Mouse (Mus musculus) liver, postnatal 0 days (tissue): ENCODE measurements around the gene Ccer2. TPM values are rescaled to one million over a fixed set of nuclear protein-coding genes. Genes with fewer than 3 reads are reported as not detected.

Experiments
- ATAC-seq: fragments of 200-750 bp; cut with Nextera tagmentation; 2 replicates; pipeline ENCODE4 v1.8.0; 2017; ENCODE audit warnings: mild to moderate bottlenecking, moderate library complexity
- DNase-seq: peaks from one replicate; pipeline ENCODE4 v3.0.0-alpha.2; 2016
- H3K27ac ChIP-seq: fragments of 300-500 bp; sonication (generic); 2 replicates; pipeline ENCODE4 v1.5.1; 2014; ENCODE audit warnings: antibody characterized with exemption, moderate library complexity, mild to moderate bottlenecking, low read depth
- H3K27me3 ChIP-seq: fragments of 300-500 bp; sonication (generic); 2 replicates; pipeline ENCODE4 v1.6.1; 2014; ENCODE audit warnings: low read length, control low read depth, mixed read lengths; ENCODE audit not compliant: insufficient read depth
- H3K36me3 ChIP-seq: fragments of 300-500 bp; sonication (generic); replicated peaks from 2 replicates; pipeline ENCODE4 v1.6.1; 2014; ENCODE audit warnings: mild to moderate bottlenecking, control low read depth, low read length, moderate library complexity, mixed read lengths; ENCODE audit not compliant: insufficient read depth
- H3K4me1 ChIP-seq: fragments of 300-500 bp; sonication (generic); 2 replicates; pipeline ENCODE4 v1.6.1; 2014; ENCODE audit warnings: antibody characterized with exemption, mild to moderate bottlenecking, control low read depth; ENCODE audit not compliant: insufficient read depth
- H3K4me2 ChIP-seq: fragments of 300-500 bp; sonication (generic); 2 replicates; pipeline ENCODE4 v1.6.1; 2014; ENCODE audit warnings: low read depth, mild to moderate bottlenecking, low read length, moderate library complexity, mixed read lengths
- H3K4me3 ChIP-seq: fragments of 300-500 bp; sonication (generic); 2 replicates; pipeline ENCODE4 v1.5.1; 2014; ENCODE audit warnings: low read depth, low read length
- H3K9ac ChIP-seq: fragments of 300-500 bp; sonication (generic); replicated peaks from 2 replicates; pipeline ENCODE4 v1.6.1; 2014; ENCODE audit warnings: mild to moderate bottlenecking, moderate library complexity
- H3K9me3 ChIP-seq: fragments of 300-500 bp; sonication (generic); 2 replicates; pipeline ENCODE4 v1.6.1; 2016; ENCODE audit warnings: mild to moderate bottlenecking, control low read depth, low read length, mixed read lengths
- CTCF ChIP-seq: sonication (generic); IDR thresholded peaks from 2 replicates; pipeline ENCODE4 v1.5.1; 2016; ENCODE audit warnings: antibody characterized with exemption, low read depth
- EP300 ChIP-seq: IDR thresholded peaks from 2 replicates; pipeline ENCODE4 v1.6.1; 2016; ENCODE audit warnings: antibody characterized with exemption, low read depth, mild to moderate bottlenecking
- WGBS: fragments of 180-500 bp; shearing (Covaris S2); extraction: QIAGEN DNeasy Blood & Tissue Kit; methylation state at CpG from one replicate; pipeline ENCODE4 v1.1.7; 2014; ENCODE audit not compliant: insufficient replicate concordance; 5-methylcytosine and 5-hydroxymethylcytosine counted together
- polyA plus RNA-seq: library from polyadenylated mRNA; unstranded; fragments of >200 nt; fragmentation: Nextera tagmentation; extraction: Ambion mirVana; gene quantifications from 2 replicates; pipeline ENCODE4 v1.2.1, GENCODE M21; 2015

Gene Ccer2
- polyA plus RNA-seq, 1 experiment from 2014 or later, result not detected

GRCm38 (mm10) chr7:28791706-28792105 lies 35.7 kb downstream of the Ccer2 start:
- Histone ChIP-seq H3K36me3 (peaks cover 6% of the 10 kb centered on the region; the same call in 1 of the 2 replicates), H3K9me3 (no peaks in the 10 kb centered on the region), H3K27me3 (no peaks in the 10 kb centered on the region), H3K27ac (no peak overlapping the region), H3K4me2 (no peak overlapping the region), H3K4me1 (peaks cover 27% of the 10 kb centered on the region), H3K9ac (no peak overlapping the region), H3K4me3 (no peak overlapping the region)
- ATAC-seq, result no peak
- DNase-seq, result no peak
- TF ChIP-seq EP300 (no peak), CTCF (no peak)

DNA sequence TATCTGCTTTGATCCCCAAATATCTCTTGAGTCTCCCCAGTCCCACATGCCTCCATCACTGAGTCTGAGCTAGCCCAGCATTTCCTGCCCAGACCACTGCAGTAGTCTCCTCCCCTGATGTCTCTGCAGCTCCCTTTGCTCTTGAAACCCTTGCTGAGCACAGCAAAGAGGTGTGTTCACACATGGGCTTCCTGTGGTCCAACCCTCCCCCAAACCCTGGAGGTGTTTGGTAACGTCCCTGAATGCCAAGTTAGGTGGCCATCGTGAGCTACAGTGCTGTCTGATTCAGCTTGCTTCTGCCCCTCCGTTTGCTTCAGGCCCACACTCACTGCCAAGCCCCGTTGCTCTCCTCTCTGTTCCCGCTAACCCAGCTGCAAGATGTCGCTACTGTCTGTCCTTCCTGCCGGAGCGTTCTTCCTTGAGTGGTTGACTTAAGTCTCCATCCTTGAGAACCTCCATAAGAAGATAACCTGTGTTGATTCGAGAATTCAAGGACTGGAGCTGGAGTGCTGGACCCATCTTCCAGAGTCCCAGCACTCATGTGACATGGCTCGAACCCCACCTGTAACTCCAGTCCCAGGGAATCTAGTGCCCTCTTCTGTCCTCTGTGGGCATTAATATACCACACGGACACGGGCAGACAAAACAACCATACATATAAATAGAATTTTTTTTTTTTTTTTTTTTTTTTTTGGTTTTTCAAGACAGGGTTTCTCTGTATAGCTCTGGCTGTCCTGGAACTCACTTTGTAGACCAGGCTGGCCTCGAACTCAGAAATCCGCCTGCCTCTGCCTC lies 36.6 kb downstream of the Ccer2 start:
- Histone ChIP-seq H3K9me3 (no peaks in the 10 kb centered on the region), H3K27me3 (no peaks in the 10 kb centered on the region), H3K4me2 (no peak overlapping the region), H3K4me1 (peaks cover 30% of the 10 kb centered on the region), H3K27ac (no peak overlapping the region), H3K9ac (no peak overlapping the region), H3K4me3 (no peak overlapping the region), H3K36me3 (0 out of 2 replicates have a peak, but pooled peaks cover 2% of the 10 kb centered on the region)
- WGBS, result 58% methylated on average over 13 of the region's 14 CpGs
- DNase-seq (no peak), ATAC-seq (no peak)
- TF ChIP-seq CTCF (peak; percentile 14; the same call in 1 of the 2 replicates), EP300 (no peak)

DNA sequence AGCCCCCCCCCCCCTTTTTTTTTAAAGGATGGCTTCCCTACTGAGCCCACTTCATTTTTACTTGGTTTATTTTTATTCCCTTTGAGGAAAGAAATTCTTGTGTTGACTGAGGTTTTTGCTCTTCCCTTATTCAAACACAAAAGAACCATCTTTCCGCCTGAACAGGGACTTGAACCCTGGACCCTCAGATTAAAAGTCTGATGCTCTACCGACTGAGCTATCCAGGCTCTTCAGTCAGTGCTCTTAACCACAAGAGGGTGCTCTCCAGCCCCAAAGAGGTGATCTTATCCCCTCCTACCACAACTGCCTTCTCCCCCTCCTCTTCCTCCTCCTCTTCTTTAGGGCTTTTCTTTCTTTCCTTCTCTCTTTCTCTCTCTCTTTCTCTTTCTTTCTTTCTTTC lies 37.9 kb downstream of the Ccer2 start:
- peaks cover 26% of the 10 kb centered on the region for H3K4me1 ChIP-seq
- H3K4me3 ChIP-seq, result no peak overlapping the region
- H3K27ac ChIP-seq, result no peak overlapping the region
- 29% methylated on average over 2 of the region's 2 CpGs for WGBS
- DNase-seq (no peak), ATAC-seq (no peak)
- H3K4me2 ChIP-seq, result no peak overlapping the region
- no peak overlapping the region for H3K9ac ChIP-seq
- no peaks in the 10 kb centered on the region for H3K9me3 ChIP-seq
- H3K36me3 ChIP-seq, result no peaks in the 10 kb centered on the region
- TF ChIP-seq EP300 (no peak), CTCF (peak; percentile 60)
- no peaks in the 10 kb centered on the region for H3K27me3 ChIP-seq

DNA sequence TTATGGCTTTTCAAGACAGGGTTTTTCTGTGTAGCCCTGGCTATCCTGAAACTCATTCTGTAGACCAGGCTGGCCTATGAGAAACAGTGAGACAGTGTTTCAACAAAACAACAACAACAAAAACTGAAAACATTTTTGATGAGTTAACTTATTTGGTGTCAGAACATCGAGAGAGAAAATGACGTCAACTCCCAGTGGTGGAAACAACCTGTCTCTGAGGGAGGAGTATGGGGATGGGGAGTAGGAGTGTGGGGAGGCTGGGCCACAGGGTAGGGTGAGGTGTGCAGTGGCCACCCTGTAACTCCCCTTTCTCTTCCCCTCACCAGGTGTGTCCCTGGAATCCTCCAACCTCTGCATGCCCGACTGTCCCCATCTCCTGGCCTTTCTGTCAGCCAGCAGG lies 38.5 kb downstream of the Ccer2 start:
- WGBS, result 71% methylated on average over 3 of the region's 3 CpGs
- DNase-seq, result no peak

GRCm38 (mm10) chr7:28795832-28796231 lies 39.9 kb downstream of the Ccer2 start:
- H3K9ac ChIP-seq, result peak overlapping the region; percentile 56
- peaks cover 15% of the 10 kb centered on the region for H3K4me1 ChIP-seq
- H3K9me3 ChIP-seq, result no peaks in the 10 kb centered on the region
- no peak for TF ChIP-seq CTCF
- no peak for TF ChIP-seq EP300
- 21% methylated on average over 15 of the region's 15 CpGs for WGBS
- DNase-seq, result no peak
- H3K27ac ChIP-seq, result peak overlapping the region; percentile 83
- no peaks in the 10 kb centered on the region for H3K27me3 ChIP-seq
- peak; percentile 13; the same call in 1 of the 2 replicates for ATAC-seq
- H3K4me2 ChIP-seq, result peak overlapping the region; percentile 71
- H3K4me3 ChIP-seq, result peak overlapping the region; percentile 29
- 0 out of 2 replicates have a peak, but pooled peaks cover 2% of the 10 kb centered on the region for H3K36me3 ChIP-seq

More for the DNA sequence above, 38.5 kb downstream of the Ccer2 start:
- Histone ChIP-seq H3K9ac (no peak overlapping the region), H3K27me3 (no peaks in the 10 kb centered on the region), H3K9me3 (no peaks in the 10 kb centered on the region), H3K4me1 (peaks cover 21% of the 10 kb centered on the region), H3K36me3 (0 out of 2 replicates have a peak, but pooled peaks cover 2% of the 10 kb centered on the region), H3K27ac (no peak overlapping the region), H3K4me3 (no peak overlapping the region), H3K4me2 (no peak overlapping the region)
- no peak for TF ChIP-seq EP300
- TF ChIP-seq CTCF, result no peak
- no peak for ATAC-seq

DNA sequence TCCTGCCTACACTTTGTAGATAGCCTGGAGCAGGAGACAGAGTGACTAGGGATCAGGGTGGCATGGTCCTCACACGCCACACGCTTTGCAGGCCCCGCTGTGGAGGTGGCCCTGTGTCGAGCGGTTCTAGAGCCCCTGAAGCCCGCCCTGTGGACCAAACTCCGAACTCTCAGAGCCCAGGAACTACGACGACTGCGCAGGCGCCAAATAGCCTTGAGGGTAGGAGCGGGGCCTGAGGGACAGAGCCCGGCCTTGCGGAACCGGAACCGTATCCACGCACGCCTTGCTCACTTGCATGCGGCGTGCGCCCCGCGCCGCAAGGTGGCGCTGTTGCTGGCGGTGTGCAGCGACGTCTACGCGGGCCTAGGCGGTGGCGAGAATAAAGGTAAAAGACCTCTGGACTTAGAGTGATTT lies 40.6 kb downstream of the Ccer2 start:
- ATAC-seq (peak; percentile 86), DNase-seq (peak; percentile 88)
- Histone ChIP-seq H3K27ac (peak overlapping the region; percentile 83), H3K9ac (peak overlapping the region; percentile 56), H3K4me2 (peak overlapping the region; percentile 71), H3K36me3 (0 out of 2 replicates have a peak, but pooled peaks cover 2% of the 10 kb centered on the region), H3K4me1 (peaks cover 15% of the 10 kb centered on the region), H3K27me3 (no peaks in the 10 kb centered on the region), H3K4me3 (peak overlapping the region; percentile 29), H3K9me3 (no peaks in the 10 kb centered on the region)
- peak; percentile 100 for TF ChIP-seq CTCF
- no peak for TF ChIP-seq EP300
- 3% methylated on average over 32 of the region's 32 CpGs for WGBS
